Mouse (Mus musculus): ENCODE measurements around the gene Lexm. TPM values are rescaled to one million over a fixed set of nuclear protein-coding genes. Genes with fewer than 3 reads are reported as not detected.

Lexm gene
- polyA plus RNA-seq, 1 experiment from 2014 or later: not detected

DNA sequence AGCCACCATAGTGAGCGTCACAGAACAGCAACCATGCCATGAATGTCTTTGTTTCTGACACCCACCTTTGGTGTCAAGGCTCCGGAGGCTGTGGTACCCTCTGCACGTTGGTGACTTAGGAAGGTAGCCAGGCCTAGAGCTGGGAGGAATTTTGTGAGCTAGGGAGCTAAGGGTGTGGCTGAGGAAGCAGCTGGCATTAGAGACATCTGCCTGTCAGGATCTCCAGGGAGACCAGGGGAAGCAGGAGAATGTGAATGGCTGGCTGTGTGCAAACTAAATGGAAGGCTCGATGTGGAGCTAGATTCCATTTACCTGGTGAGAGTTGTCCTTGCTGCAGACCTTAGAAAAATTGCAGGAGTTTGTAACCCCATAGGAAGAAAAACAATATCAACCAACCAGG lies 32.4 kb downstream of the Lexm start:
- no peak for DNase-seq (ENCODE audit: low spot score)

DNA sequence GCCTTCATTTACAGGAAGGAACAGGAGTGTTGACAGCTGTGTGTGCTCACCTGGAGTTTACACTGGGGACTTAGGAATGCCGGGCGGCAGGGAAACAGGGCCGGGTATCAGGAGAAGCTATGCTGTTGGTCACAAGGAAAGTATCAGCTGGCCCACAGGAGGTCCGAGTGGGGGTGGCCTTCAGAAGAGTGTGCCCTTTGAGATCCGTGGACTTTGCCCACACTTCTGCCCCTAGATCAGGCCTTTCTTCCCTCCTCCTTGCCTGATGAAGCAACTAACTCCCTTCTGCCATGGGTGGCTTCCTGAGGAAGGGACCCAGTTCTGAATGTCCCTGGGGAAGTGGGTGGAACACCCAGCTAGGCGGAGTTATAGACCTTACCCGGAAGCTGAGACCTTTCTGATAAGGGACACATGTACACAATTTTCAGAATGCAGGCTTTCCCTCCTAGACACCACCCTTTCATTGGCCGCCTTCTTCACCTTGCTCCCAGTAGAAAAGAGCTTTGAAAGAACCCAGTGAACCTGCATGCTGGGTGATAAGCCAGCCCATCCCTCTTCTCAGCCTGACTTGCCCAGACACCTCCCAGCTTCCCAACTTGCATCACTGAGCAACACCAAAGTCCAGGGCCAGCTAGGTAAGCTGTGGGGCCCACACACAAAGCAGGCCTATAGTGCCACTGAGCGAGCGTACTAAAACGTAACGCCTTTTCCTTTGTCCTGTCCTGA lies 34.5 kb downstream of the Lexm start:
- DNase-seq (ENCODE audit: low spot score): no peak

DNA sequence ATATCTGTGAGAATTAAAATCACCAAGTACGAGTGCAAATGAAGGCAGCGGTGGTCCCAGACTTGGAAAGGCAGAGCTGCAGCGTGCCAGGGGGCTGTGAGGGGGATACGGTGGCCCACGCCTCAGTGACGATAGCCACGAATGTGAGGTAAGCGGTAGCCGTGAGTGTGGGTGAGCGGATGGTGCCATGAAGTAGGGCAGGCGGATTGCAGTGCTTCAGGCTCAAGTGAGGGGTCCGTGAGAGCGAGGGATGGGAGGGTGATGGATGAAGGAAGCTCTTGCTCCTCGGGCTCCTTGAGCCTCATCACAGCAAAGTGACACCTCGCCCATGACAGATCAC lies 35.2 kb downstream of the Lexm start:
- no peak for DNase-seq (ENCODE audit: low spot score)

DNA sequence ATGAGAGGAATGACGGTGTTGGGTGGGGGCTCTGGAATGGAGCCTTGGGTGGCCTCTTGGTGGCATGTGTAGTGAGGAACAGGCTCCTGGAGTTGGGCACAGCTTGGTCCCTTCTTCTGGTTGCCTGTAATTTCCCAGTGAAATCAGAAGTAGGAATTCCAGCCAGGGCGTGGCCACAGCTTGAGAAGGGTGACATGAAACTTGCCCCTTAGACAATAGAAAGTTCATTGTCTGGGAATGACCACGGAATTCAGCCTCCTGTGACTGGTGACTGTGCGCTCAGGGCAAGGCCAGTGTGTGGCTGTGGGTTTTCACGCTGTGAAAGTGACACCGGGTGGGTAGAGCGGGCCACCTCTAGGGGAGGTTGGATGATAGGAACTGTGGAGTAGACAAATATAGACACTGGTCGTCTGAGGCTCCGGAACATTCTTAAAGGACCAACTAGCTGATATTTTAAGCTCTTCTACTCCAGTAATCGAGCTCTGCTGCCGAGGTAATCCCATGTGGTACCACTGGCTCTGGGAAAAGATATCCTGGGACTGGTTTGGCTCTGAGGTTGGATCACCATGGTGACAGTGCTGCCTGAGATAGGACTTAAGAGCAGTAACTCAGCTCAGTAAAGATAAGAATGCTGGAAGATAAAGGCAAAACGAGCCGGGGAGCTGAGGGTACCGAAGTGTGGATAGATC lies 35.7 kb downstream of the Lexm start:
- no peak for DNase-seq (ENCODE audit: low spot score)

DNA sequence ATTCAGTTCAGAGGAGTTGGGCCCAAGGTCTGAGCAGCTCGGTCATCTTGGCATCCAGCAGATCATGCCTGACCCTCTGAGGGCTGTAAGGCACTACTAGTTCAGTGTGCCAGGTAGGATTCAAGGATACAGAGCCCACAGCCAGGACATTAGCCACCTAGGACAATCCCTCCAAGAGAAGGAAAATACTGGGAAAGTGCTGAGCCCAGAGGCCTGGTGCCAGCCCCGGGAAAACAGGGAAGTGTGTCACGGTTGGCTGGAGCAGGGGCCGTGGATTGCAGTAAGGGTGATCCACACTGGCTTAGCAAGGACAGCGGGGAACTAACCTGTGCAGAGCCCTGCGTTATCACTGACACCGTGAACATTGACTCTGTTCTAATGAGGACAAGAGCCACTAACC lies 39.5 kb downstream of the Lexm start:
- DNase-seq (ENCODE audit: low spot score): no peak

DNA sequence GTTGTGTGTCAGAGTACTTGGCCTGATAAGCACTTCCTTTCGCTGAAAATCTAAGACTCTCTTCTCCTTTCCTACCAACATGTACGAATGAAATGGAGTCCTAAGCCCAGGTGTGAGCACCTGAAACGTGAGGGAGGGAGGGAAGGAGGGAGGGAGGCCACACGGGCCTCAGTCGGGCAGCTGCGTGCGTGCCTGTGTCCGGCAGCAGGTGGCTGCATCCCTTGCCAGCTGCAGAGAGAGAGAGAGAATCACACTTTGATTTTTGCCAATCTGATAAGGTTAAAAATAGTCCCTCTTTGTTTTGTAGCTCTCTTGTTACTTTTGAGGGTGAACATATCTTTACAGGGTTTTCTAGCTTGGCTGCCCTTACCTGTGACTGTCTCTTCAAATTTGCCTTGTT lies 42.0 kb downstream of the Lexm start:
- DNase-seq (ENCODE audit: low spot score): no peak

DNA sequence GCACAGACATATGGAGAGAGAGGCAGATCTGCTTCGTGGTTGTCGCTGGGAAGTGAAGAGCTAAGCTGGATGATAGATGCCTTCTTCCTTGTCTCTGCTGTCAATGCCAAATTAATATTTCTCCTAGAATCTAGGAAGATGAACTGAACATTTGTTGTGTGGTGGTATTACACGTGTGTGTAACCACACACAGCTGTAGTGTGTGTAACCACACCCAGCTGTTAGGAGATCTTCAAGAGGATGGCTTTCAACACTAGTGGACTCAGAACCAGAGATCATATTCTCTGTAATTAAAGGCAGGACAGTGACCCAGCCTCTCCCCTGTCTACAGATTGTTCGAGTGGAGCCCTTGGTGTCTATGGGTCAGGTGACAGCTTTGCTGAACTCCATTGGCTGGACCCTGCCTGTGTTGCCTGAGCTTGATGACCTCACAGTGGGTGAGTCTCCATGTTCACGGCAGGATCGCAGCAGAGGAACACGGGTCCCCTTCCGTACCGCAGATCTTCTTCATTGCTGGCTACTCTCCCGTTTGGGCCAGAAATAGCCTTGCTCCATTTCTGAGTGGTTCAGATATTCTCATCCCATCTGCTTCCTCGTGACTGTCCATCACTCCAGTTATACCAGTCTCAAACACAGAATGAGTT lies 45.8 kb downstream of the Lexm start:
- no peak for DNase-seq (ENCODE audit: low spot score)

DNA sequence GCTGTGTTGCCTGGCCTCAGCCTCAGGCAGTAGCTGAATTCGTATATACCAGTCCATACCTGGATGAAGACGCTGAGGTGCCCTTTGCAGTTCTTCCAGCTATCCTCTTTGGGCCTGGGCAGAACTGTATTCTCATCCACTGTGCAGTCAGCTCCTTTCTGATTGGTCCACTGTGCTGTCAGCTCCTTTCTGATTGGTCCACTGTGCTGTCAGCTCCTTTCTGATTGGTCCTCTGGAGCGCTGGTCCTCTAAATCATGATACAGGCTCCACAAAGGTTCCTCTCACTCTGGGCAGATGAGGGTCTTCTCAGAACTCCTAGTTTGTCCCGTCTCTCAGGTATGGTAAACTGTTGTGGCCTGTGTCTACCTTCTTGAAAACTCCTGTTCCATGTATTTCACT lies 47.4 kb downstream of the Lexm start:
- no peak for DNase-seq (ENCODE audit: low spot score)

DNA sequence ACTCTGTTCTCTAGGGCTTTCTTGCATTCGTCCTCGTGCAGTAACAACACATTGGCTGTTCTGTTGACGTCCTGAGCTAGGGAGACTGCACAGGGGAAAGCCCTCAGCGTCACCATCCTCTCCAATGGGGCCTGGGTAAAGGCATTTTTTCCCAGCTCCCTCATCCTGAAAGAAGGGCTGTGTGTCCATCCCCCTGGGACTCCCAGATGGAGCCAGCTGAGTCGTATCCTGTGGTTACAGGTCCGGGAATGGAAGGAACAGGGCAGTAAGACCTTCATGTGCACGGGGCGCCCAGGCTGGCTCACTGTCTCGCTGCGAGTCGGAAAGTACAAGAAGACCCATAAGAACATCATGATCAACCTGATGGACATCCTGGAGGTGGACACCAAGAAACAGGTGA lies 52.9 kb downstream of the Lexm start:
- DNase-seq (ENCODE audit: low spot score): no peak

DNA sequence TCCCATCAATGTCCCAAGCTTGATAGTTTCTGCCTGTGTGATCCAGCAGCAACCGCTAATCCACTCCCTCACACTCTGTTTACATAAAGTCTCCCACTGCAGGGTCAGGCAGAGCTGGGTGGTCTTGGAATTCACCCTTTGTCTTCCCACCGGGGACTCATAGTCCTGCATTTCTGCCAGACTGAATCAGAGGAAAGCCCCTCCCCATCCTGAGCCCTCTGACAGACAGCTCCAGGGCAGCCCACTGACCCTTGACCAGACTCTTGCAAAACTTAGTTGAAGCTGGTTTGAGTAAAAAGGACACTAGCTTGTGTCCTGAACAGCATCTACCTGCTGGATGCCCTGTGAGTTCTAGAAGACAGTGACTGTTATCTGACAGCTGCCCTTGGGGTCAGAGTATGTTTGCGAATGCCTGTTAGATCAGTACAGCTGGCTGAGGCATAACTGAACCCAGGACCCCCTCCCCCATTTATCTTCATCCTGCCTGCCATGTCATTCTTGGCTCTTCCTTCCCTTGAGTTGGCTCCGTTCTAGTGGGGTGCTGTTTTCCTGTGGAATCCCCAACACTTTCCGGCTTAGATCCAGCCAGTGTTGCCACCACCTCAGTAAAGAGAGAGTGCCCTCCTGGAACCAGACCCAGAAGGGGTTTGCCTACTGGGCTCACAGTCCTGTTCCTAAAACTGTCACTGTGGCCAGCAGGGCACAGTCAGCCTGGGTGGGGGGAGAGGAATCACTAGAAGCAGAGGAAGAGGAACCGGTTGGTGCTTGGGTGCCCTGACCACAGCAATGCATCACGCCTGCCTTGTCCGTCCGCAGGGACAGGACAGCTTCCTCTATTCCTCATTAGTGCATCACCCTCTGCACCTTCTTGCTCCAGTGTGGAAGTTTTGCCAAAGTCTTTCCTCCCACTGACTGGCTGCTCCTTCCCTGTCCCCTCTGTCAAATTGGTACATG lies 53.9 kb downstream of the Lexm start:
- no peak for DNase-seq (ENCODE audit: low spot score)

DNA sequence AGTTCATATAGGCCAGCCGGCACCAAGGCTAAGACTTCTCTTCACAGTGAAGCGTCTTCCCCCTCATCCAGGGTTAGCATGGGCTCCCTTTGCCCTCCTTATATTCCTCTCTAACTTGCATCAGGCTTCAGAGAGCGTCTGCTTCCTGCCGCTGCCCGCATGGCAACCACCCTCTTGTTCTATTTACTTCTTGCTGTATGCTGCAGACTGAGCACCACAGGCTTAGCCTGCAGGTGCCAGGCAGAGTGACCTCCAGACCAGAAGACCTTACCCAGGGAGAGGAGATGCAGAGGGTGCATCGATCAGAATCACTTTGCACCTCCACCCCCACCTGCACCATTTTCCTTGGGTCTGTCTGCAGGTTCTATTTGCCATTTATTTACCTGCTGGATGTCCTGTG lies 55.0 kb downstream of the Lexm start:
- peak; percentile 25 for DNase-seq (ENCODE audit: low spot score)

DNA sequence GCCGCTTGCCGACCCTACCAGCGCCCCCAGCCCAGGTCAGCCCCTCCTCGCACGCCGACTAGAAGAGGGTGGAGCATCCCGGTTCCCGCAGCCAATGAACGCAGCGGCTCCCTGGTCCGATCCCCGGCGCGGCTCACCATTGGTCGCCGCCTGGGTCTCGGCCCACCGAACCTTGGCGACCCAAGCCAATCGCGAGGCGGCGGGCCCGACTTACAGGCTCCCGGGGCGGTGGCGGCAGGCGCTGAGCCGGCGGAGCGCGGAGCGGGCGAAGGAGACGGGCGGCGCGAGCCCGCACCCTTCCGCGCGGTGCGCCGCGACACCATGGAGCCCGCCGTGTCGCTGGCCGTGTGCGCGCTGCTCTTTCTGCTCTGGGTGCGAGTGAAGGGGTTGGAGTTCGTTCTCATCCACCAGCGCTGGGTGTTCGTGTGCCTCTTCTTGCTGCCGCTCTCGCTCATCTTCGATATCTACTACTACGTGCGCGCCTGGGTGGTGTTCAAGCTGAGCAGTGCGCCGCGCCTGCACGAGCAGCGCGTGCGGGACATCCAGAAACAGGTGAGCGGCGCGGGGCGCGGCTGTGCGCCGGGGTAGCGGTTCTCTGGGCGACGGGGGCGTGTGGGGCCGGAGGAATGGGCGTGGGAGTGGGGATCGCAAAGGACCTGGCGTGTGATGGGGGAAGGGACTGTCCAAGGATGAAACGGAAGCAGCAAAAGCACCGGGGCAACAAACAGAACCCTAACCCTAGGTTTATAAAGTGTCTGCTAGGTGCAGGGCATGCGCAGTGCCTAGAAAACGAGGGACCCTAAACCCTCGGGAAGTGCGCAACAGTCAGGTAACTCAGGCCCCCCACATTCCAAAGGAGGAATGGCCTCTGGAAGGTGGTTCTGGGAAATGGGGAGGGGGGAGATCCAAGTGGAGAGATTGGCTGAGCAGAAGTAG lies 55.9 kb downstream of the Lexm start, which contains the start of gene Dhcr24:
Gene Dhcr24 (plus strand): TSS at position 193 of the 936 bp plus-strand sequence.
- DNase-seq (ENCODE audit: low spot score): peak; percentile 94

DNA sequence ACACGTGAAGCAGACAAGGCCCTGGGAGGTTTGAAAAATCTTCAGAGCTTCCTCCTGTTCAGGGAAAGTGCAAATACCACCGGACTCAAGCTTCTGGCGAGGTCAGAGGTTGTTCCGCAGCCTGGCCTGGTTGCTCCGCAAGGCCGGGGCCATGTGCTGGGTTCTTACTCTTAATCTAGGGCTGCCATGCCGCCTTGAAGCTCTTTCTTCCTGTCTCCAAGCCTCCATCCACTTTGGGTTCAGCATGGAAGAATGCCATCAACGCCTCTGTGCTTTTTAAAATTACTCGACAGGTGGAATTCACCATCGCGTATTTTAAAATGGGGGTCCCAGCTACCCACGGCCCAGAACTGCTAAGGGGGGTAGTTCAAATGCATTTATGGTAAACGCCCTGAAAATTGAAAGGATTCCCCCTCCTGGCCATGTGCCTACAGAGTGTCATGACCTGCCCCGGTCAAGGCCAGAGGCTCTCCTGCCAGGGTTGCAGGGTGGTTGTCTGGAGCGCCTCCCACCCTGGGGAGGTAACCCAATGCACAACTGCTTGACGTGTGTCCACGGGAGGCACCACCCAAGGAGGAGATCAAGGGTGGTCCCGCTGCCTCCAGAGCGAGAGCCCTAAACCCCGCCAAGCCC lies 56.7 kb downstream of the Lexm start:
- DNase-seq (ENCODE audit: low spot score): no peak

DNA sequence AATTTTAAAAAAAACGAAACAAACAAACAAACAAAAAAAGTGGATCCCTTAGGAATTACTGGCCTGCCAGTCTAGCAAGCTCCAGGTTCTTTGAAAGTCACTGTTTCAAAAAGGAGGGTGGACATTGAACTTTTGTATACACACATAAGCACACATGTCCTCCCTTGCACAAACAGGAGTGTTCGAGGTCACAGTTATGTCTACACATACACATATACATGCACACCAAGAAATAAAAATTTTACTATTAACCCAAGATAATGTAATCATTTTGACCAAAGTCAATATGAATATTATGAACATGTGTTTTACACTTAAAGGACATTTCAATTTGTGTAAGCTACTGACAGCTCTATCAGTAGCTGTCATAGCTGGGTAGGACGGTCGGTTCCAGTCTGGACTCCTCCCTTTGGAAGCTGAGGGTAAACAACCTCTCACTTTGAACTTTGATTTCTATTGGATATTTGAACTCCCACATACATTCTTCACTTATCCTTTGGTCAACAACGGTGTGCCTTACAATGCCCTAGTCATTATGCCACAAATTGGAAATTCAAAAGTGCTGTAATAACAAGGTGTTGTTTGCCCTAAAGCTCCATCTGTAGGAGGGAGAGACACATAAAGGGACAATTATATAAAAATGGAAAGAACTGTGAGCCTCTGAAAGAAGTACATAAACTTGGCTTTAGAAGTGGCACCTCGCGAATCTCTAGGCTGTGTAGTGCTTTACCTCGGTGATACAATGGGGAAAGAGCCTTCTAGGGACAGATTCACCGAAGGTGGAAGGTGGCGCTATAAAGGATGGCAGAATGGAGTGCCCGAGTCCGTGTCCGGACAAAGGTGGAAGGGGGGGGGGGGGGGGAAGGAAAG lies 57.5 kb downstream of the Lexm start:
- DNase-seq (ENCODE audit: low spot score): no peak

DNA sequence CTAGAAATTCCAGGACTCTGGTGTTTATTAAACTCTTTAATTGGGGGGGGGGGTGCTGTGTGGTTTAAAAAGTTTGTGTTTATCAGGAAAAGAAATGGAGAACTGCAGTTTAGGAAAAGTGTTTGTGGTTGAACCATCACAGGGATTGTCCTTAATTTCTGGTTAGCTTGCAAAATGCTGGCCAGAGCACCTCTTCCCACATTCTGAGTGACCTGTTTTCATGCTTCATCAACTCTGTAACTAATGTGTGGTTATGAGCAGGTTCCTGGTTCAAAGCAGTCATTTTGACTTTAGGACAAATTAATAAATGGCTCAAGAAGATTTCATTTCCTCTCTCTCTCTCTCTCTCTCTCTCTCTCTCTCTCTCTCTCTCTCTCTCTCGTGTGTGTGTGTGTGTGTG lies 59.1 kb downstream of the Lexm start:
- no peak for DNase-seq (ENCODE audit: low spot score)

DNA sequence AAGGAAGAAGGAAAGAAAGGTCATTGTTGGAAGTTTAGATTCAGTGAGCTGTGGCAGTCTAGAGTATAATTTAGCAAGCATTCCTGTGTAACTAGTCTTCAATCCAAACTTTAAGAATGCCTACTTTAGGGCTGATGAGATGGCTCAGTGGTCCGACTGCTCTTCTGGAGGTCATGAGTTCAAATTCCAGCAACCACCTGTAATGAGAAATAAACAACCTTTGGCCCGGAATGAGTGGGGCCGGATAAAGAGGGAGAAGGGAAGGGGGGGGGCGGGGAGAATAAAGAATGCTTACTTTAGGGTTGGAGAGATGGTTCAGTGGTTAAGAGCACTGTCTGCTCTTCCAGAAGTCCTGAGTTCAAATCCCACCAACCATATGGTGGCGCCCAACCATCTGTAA lies 59.8 kb downstream of the Lexm start:
- no peak for DNase-seq (ENCODE audit: low spot score)

DNA sequence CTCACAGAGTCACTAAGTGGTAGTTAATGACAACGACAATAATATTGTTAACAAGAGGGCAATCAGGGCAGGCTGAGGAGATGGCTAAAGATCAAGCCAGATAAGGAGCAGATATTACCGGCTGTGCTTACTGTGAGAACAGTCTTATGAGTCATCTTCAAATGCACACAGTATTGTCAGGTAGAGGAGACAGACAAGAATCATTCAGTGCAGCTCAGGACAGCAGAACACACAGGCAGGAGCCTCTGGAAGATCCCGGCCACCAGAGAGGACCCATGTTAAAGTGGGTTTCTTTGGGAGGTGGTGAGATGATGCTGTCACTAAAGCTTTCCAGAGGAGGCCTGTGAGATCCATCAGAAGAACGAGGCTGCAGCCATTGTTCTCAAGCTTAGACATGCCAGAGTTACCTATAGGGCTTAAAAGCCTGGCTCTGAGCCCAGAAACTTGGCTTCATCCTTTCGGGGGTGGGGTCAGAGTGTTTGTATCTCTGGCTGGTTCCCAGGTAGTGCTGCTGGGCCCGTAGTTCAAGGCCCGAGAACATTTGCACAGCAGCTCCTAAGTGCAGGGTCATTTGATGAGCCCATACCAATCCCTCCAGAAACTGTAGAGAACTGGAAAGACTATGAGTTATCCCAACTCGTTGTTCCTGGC lies 66.4 kb downstream of the Lexm start:
- no peak for DNase-seq (ENCODE audit: low spot score)

DNA sequence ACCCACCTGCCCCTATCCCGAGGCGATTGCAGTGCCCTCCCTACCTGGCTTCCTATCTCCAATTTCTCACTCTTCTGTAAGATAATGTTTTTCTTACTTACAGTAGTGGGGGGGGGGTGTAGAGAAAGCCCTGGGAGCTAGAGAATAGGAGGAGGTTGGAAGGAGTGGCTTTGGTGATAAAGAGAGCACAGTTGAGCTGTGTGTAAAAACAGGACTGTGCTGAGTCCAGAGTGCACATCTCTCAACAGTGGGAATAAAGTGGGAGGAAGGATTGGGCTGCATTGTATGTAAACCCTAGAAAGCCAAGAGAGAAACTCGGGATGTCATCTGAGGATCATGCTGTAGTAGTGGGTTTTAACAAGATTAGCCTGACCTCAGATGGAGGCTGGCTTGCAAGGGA lies 68.9 kb downstream of the Lexm start:
- no peak for DNase-seq (ENCODE audit: low spot score)

All from thymus, postnatal 0 days (tissue).